Mouse (Mus musculus): ENCODE results near the gene Pkdcc.

DNA sequence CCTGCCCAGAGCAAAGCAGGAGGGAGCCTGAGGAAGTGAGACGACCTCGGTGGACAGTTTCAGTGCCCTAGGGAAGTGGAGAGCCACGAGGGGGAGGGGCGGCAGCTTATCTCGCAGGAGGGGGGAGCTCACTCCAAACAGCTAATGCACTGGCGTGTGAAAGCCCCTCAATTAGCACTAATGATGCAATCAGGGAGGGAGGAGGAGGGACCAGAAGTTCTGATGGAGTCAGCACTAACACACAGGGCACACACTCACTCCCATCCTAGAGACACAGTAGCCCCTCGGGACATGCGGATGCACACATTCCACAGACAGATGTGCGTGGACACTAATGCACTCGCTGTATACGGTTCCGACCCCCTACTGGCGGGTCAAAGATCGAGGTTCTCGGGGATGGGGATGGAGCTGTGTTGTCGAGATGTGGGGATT lies 915 bp upstream of the Pkdcc start:
- TF ChIP-seq CTCF (IDR thresholded peaks at IDR 0.05; ENCODE audit: borderline replicate concordance, insufficient read depth, low read depth, low read length) = no peak
- TF ChIP-seq POLR2A (IDR thresholded peaks at IDR 0.05; ENCODE audit: borderline replicate concordance, insufficient read depth, low read length) = no peak

All from cerebellum, adult 2 months (tissue).